Mouse (Mus musculus): ENCODE measurements around the gene Pgpep1.

GRCm38 (mm10) chr8:70697366-70698250 is 37.4 kb upstream of the Pgpep1 start:
- no peak for TF ChIP-seq MAFK (IDR thresholded peaks at IDR 0.05; ENCODE audit: insufficient read depth, low read depth, low read length)
- TF ChIP-seq ZNF384 (IDR thresholded peaks at IDR 0.05; ENCODE audit: low read depth, low read length) = 0 out of 2 replicates have a peak, but pooled peaks have one; percentile 30
- TF ChIP-seq ZC3H11A (IDR thresholded peaks at IDR 0.05; ENCODE audit: borderline replicate concordance, low read depth, low read length) = no peak
- no peak for TF ChIP-seq CHD2 (IDR thresholded peaks at IDR 0.05; ENCODE audit: low read depth, low read length)

All from ES-E14 (cell line).